Mouse (Mus musculus): ENCODE data around the gene Hyal2. TPM values are rescaled to one million over a fixed set of nuclear protein-coding genes. Genes with fewer than 3 reads are reported as not detected.

Hyal2 gene
- polyA plus RNA-seq, 1 experiment from 2014 or later: 143 TPM

DNA sequence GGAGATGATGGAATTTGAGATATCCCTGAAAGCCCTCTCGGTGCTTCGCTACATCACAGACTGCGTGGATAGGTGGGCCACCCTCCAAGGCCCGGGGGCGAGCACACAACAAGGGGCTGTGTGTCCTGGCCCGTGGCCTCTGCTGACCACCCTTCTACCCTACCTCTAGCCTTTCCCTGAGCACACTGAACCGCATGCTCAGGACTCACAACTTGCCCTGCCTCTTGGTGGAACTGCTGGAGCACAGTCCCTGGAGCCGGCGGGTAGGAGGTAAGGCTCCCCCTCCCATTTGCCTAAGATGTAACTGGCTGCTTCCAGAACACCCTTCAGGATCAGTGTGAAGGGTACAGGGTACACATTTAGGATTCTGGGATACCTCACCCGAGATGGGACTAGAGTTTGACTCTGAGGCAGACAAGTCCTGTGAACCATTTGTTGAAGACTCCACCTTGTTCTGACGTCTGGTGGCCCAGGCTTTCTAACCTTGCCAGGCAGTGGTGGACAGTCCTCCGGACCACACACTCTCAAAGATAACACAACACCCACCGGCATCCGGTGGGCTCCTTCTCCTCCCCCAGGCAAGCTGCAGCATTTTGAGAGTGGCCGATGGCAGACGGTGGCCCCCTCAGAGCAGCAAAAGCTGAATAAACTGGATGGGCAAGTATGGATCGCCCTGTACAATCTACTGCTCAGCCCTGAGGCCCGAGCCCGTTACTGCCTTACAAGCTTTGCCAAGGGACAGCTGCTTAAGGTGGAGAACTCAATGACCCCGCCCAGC, 18.3 kb upstream of the Hyal2 start:
- Histone ChIP-seq H3K4me3 (0 out of 2 replicates have a peak overlapping the region, but pooled peaks have one; percentile 58), H3K4me1 (peaks cover 76% of the 10 kb centered on the region), H3K27ac (replicated peaks) (no peak overlapping the region), H3K36me3 (peaks cover 9% of the 10 kb centered on the region), H3K9me3 (replicated peaks) (no peaks in the 10 kb centered on the region), H3K27me3 (ENCODE audit: low read depth, poor library complexity, severe bottlenecking) (peaks cover 63% of the 10 kb centered on the region)
- DNase-seq (ENCODE audit: low spot score): no peak
- WGBS: 89% methylated on average over 20 of the region's 20 CpGs

DNA sequence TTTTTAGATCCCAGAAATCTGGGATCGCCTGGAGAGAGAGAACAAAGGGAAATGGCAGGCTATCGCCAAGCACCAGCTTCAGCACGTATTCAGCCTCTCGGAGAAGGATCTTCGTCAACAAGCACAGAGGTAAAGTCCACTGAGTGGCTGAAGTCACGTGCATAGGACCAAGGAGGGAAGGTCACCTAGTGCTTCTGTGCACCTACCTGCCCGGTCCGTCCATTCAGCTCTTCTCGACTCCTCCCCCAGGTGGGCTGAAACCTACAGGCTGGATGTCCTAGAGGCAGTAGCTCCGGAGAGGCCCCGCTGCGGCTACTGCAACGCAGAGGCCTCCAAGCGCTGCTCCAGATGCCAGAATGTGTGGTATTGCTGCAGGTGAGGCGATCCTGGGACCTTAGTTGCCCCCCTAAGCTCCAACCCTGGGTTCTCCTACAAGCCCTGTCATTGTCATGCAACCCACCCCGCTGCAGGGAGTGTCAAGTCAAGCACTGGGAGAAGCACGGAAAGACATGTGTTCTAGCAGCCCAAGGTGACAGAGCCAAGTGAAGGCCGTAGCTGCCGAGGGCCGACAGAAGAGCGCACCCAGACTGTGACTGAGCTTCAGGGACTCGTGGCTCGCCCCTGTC, 17.1 kb upstream of the Hyal2 start:
- DNase-seq (ENCODE audit: low spot score): no peak
- peak overlapping the region; percentile 58 for H3K4me3 ChIP-seq
- H3K9me3 ChIP-seq (replicated peaks): no peaks in the 10 kb centered on the region
- peaks cover 81% of the 10 kb centered on the region for H3K4me1 ChIP-seq
- H3K27ac ChIP-seq (replicated peaks): peak overlapping the region; percentile 80
- no peaks in the 10 kb centered on the region for H3K36me3 ChIP-seq
- WGBS: 17% methylated on average over 23 of the region's 23 CpGs
- H3K27me3 ChIP-seq (ENCODE audit: low read depth, poor library complexity, severe bottlenecking): peaks cover 63% of the 10 kb centered on the region

DNA sequence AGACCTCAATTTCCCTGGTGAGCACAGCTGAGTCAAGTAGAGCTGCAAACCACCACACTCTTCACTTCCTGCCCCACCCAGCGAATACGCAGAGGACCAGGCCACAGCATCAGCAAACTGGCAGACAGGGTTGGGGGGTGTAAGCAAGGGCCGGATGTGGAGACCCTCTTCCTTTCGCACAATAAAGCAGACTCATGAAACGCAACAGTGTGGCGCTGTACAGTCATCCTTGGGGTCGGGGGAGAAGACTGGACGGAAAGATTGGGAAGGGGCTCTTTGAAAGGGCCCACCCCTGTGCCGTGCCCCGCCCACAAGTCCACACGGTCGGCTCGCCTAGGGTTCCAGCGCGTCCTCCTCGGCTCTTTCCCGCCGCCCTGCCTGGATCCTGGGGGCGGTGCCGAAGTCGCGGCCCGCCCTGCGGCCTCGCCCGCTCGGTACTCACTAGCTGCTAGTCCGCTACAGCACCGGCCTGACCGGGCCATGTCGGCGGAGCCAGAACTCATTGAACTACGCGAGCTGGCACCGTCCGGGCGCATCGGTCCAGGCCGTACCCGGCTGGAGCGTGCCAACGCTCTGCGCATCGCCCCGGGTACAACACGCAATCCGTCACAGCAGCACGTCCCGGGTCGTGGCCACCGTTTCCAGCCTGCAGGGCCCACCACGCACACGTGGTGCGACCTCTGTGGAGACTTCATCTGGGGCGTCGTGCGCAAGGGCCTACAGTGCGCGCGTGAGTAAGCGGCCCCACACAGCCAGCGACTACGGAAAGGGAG, 16.4 kb upstream of the Hyal2 start, which contains the start of gene Rassf1:
Gene Rassf1 (plus strand): TSS at position 439 of the 773 bp plus-strand sequence.
- Histone ChIP-seq H3K4me3 (peak within 1 kb of the TSS; percentile 58), H3K4me1 (peaks cover 82% of the 10 kb centered on the region), H3K9me3 (replicated peaks) (no peaks in the 10 kb centered on the region), H3K36me3 (peaks cover under 1% of the 10 kb centered on the region; the same call in 1 of the 2 replicates), H3K27me3 (ENCODE audit: low read depth, poor library complexity, severe bottlenecking) (peaks cover 63% of the 10 kb centered on the region), H3K27ac (replicated peaks) (peak within 1 kb of the TSS; percentile 80)
- peak; percentile 76 for DNase-seq (ENCODE audit: low spot score)
- under 1% methylated on average over 61 of the region's 63 CpGs for WGBS

DNA sequence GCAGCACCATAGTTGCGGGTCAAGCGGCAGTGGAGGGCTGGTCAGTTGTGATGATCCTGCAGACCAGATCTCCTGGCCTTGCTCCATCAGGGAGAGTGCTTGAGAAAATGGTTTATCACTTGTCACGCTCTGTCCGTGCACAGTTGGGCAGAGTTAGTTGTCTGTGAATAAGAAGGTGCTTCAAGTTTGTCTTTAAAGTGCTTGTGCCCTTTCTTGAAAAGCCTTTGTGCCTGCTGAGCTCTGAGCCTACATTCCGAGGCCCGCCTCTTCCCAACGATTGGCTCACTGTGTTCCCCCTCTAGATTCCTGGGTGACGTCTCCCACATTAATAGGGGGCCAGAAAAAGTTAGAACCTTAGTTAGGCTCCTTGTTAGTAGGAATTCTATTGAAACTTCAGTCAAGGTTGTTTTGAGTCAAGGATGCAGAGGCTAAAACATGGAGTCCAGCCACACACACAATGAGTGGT, 15.8 kb upstream of the Hyal2 start:
- peaks cover 63% of the 10 kb centered on the region for H3K27me3 ChIP-seq (ENCODE audit: low read depth, poor library complexity, severe bottlenecking)
- peaks cover 82% of the 10 kb centered on the region for H3K4me1 ChIP-seq
- DNase-seq (ENCODE audit: low spot score): no peak
- peak overlapping the region; percentile 80 for H3K27ac ChIP-seq (replicated peaks)
- 3% methylated on average over 8 of the region's 8 CpGs for WGBS
- peak overlapping the region; percentile 58 for H3K4me3 ChIP-seq
- no peaks in the 10 kb centered on the region for H3K9me3 ChIP-seq (replicated peaks)
- peaks cover 6% of the 10 kb centered on the region for H3K36me3 ChIP-seq

DNA sequence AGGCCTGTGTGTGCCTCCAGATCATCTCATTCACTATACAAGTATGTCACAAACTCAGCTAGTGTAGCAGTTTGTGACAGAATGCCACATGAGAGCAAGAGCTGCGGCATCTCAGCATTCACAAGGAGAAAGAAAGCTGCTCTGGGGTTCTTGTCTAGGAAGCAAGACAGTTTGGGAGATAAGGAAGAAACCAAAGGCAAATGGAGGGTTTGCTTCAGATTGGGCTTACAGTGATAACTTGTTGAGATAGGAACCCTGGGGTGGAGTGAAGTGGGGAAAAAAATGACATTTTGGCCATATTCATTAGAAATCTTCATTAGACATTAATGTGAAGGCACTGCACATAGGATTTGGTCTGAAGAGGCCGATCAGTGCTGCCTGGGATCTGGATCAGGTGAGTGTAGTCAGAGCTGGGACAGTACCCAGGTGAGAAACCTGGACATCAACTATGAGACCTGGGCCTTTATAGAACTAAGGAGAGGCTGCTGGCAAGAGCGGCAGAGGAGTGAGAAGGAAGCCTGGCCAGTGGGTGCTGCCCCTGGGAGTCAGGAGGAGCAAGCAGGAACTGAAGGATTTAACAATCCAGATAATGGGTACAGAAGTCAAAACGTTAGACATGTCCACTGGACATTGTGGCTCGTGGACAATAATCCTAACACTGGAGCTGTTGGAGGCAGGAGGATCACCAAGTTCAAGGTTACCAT, 14.9 kb upstream of the Hyal2 start:
- WGBS: 81% methylated on average over 5 of the region's 5 CpGs
- no peak overlapping the region for H3K27ac ChIP-seq (replicated peaks)
- peaks cover 73% of the 10 kb centered on the region for H3K4me1 ChIP-seq
- DNase-seq (ENCODE audit: low spot score): no peak
- H3K36me3 ChIP-seq: peaks cover 16% of the 10 kb centered on the region
- H3K27me3 ChIP-seq (ENCODE audit: low read depth, poor library complexity, severe bottlenecking): peaks cover 58% of the 10 kb centered on the region
- H3K4me3 ChIP-seq: peak overlapping the region; percentile 88
- no peaks in the 10 kb centered on the region for H3K9me3 ChIP-seq (replicated peaks)

DNA sequence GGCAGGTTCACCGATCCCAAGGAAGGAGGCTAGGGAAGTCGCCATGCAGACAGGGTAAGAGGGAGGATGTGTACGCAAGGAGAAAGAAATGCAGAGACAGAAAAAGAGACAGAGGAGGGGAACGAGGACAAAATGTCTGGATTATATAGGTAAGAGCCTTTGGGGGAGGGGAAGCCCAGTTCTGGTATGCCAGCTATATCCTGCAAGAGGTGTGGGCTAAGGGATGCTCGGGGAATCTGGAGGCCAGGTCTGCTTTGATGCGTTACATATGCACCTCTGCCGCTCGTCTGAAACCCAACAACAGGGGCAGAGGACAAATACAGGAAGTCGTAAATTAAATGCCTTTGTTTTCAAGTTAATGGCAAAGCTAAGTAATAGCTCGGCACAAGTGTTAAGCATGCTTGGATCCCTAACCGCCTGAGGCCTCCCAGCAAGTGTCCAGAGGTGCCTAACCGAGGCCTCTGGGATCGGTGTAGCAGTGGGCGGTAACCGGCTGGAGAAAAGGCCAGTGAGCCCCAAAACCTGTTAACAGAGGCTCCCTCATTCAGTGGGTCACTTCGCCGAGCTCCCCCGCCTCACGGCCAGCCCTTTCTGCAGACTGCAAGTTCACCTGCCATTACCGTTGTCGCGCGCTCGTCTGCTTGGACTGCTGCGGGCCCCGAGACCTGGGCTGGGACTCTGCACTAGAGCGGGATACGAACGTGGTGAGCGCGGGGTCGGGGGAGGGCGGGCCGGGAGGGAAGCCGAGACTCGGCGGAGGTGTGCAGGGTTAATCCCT, 14.0 kb upstream of the Hyal2 start:
- Histone ChIP-seq H3K4me3 (peak overlapping the region; percentile 88), H3K36me3 (peaks cover 24% of the 10 kb centered on the region), H3K27me3 (ENCODE audit: low read depth, poor library complexity, severe bottlenecking) (peaks cover 50% of the 10 kb centered on the region), H3K27ac (replicated peaks) (peak overlapping the region; percentile 96), H3K9me3 (replicated peaks) (no peaks in the 10 kb centered on the region), H3K4me1 (peaks cover 69% of the 10 kb centered on the region)
- 9% methylated on average over 37 of the region's 37 CpGs for WGBS
- DNase-seq (ENCODE audit: low spot score): no peak

DNA sequence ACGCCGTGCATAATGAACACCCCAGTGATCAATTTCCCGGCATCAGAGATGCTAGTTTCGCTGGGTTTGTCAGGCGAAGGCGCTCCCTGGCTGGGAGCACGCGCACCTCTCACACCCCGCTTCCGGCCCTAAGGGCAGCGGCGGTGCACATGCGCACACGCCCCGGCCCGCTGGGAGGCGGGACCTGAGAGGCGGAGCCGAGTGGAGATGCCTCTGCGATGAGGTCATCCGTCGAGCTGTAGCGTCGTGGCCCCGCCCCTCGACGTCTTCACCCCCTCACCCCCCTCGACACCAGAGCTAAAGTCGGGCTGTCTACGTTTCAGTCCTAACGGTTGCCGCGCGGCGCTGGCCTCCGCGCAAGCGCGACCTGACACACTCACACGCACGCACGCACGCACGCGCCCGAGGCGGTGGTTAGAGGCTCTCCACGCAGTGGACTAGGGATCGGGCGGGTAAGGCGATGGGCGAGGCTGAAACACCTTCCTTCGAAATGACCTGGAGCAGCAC, 13.4 kb upstream of the Hyal2 start:
- DNase-seq (ENCODE audit: low spot score): peak; percentile 98
- H3K4me1 ChIP-seq: peaks cover 69% of the 10 kb centered on the region
- H3K36me3 ChIP-seq: peaks cover 31% of the 10 kb centered on the region
- H3K4me3 ChIP-seq: peak overlapping the region; percentile 88
- peaks cover 43% of the 10 kb centered on the region for H3K27me3 ChIP-seq (ENCODE audit: low read depth, poor library complexity, severe bottlenecking)
- H3K9me3 ChIP-seq (replicated peaks): no peaks in the 10 kb centered on the region
- peak overlapping the region; percentile 96 for H3K27ac ChIP-seq (replicated peaks)
- under 1% methylated on average over 53 of the region's 53 CpGs for WGBS

DNA sequence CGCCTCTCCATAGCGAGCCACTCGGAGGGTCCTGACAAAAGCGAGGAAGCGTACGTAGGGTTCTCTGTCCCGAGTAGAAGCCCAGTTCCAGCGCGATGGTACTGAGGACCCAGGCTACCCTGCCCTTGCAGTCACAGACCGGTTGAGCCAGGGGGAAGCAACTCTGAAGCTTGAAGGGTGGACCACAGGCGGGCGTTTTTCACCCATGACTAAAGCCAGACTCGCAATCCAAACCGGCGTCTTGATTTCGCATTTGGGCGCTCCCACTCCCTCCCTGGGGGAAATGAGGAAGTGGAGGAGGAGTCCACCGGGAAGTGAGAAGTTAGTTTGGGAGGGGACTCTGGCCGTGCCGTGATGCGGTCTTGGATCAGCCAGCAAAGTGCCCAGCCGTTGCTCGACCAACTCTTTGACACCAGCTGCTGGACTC, 12.7 kb upstream of the Hyal2 start:
- under 1% methylated on average over 23 of the region's 23 CpGs for WGBS
- peaks cover 38% of the 10 kb centered on the region for H3K36me3 ChIP-seq
- H3K4me1 ChIP-seq: peaks cover 65% of the 10 kb centered on the region
- peaks cover 36% of the 10 kb centered on the region for H3K27me3 ChIP-seq (ENCODE audit: low read depth, poor library complexity, severe bottlenecking)
- DNase-seq (ENCODE audit: low spot score): no peak
- no peaks in the 10 kb centered on the region for H3K9me3 ChIP-seq (replicated peaks)
- peak overlapping the region; percentile 88 for H3K4me3 ChIP-seq
- H3K27ac ChIP-seq (replicated peaks): peak overlapping the region; percentile 96

DNA sequence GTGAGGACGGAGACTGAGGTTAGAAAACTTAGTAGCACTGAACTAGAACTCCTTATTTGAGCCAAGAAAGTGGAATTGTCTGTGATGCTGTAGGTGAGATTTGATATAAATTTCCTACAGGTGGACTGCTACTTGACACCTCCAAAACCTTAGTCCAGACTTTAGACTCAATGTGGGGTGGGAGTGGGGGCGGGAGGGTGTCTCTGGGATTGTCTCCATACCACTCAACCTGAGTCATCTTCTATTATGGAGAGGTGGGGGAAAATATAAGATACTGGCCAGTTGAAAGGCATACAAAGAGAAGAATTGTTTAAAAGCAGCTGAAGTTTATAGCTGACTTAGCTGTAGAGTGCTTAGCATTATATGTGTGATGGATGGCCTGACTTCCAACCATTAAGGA, 12.0 kb upstream of the Hyal2 start:
- no peak for DNase-seq (ENCODE audit: low spot score)
- Histone ChIP-seq H3K27me3 (ENCODE audit: low read depth, poor library complexity, severe bottlenecking) (peaks cover 30% of the 10 kb centered on the region), H3K4me1 (peaks cover 59% of the 10 kb centered on the region), H3K27ac (replicated peaks) (peak overlapping the region; percentile 96), H3K36me3 (peaks cover 44% of the 10 kb centered on the region), H3K9me3 (replicated peaks) (no peaks in the 10 kb centered on the region), H3K4me3 (peak overlapping the region; percentile 88)
- WGBS: 56% methylated on average over 2 of the region's 2 CpGs

DNA sequence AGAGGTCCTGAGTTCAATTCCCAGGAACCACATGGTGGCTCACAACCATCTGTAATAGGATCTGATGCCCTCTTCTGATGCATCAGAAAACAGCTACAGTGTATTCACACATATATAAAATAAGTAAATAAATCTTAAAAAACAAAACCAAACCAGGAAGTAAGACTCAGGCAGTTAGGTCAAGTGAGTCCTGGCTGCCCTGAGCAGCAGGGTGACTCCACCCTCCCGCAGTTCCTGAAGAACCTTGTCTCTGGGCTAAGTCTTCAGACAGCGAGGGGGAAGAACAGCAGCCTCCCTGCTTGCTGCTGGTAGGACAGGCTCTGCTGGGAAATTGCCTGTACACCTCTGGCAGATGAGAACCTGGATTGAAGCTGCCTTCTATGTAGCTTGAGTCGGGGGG, 11.4 kb upstream of the Hyal2 start:
- 85% methylated on average over 3 of the region's 3 CpGs for WGBS
- no peak overlapping the region for H3K27ac ChIP-seq (replicated peaks)
- peaks cover 51% of the 10 kb centered on the region for H3K36me3 ChIP-seq
- H3K27me3 ChIP-seq (ENCODE audit: low read depth, poor library complexity, severe bottlenecking): peaks cover 23% of the 10 kb centered on the region
- no peaks in the 10 kb centered on the region for H3K9me3 ChIP-seq (replicated peaks)
- peak overlapping the region; percentile 88 for H3K4me3 ChIP-seq
- H3K4me1 ChIP-seq: peaks cover 52% of the 10 kb centered on the region
- no peak for DNase-seq (ENCODE audit: low spot score)

DNA sequence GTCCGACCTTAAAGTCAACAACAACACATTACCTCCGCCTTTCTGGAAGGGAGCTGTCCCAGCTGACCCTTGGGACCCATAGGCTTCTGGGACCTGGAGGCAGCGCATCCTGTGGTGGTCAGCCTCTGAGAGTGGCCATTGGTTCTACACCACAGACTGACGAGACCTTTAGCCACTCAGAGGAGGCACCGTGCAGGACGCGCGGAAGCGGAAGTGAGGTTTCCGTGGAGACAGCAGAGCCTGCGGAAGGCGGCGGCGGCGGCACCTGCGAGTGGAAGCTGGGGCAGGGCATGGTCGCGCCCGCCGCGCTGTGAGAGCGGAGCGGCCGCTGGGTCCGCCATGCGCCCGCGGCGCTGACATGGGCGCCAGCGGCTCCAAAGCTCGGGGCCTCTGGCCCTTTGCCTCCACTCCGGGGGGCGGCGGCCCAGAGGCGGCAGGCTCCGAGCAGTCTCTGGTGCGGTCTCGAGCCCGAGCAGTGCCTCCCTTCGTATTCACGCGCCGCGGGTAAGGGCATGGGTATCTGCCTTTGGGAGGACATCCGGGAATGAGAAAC, 4.6 kb upstream of the Hyal2 start, which contains the start of gene Tusc2:
Gene Tusc2 (plus strand): TSS at position 227 of the 553 bp plus-strand sequence.
- Histone ChIP-seq H3K4me1 (peaks cover 58% of the 10 kb centered on the region), H3K27me3 (ENCODE audit: low read depth, poor library complexity, severe bottlenecking) (no peaks in the 10 kb centered on the region), H3K4me3 (peak within 1 kb of the TSS; percentile 95), H3K27ac (replicated peaks) (peak within 1 kb of the TSS; percentile 87), H3K9me3 (replicated peaks) (no peaks in the 10 kb centered on the region), H3K36me3 (peaks cover 71% of the 10 kb centered on the region)
- DNase-seq (ENCODE audit: low spot score): peak; percentile 95
- WGBS: under 1% methylated on average over 46 of the region's 46 CpGs

Measured in midbrain, embryonic 10.5 days (tissue).